Mouse (Mus musculus) embryonic fibroblast, embryonic 13.5 days (primary cell): ENCODE measurements around the gene Glg1. TPM values are rescaled to one million over a fixed set of nuclear protein-coding genes. Genes with fewer than 3 reads are reported as not detected.
"Not testable (repeated sequence)": the region's sequence is repeated elsewhere in the genome, so short reads cannot be mapped to it uniquely, and the experiment has no call there.

Experiments
- H3K27ac ChIP-seq: 2 replicates; pipeline ENCODE4 v1.5.1; 2012; ENCODE audit warnings: low read length, control low read depth, inconsistent platforms; ENCODE audit not compliant: insufficient read depth
- H3K4me1 ChIP-seq: 2 replicates; pipeline ENCODE4 v1.6.1; 2011; ENCODE audit warnings: low read length; ENCODE audit not compliant: control insufficient read depth, insufficient read depth
- H3K4me3 ChIP-seq: 2 replicates; pipeline ENCODE4 v1.5.1; 2011; ENCODE audit warnings: mild to moderate bottlenecking, control low read depth, low read length; ENCODE audit not compliant: insufficient read depth
- CTCF ChIP-seq: IDR thresholded peaks from 2 replicates; pipeline ENCODE4 v1.5.1; 2011; ENCODE audit warnings: mild to moderate bottlenecking, control low read depth, low read length, moderate library complexity, borderline replicate concordance; ENCODE audit not compliant: insufficient read depth
- POLR2A ChIP-seq: IDR thresholded peaks from 2 replicates; pipeline ENCODE4 v1.6.1; 2011; ENCODE audit warnings: low read depth, mild to moderate bottlenecking, control low read depth, low read length, moderate library complexity
- polyA plus RNA-seq: library from polyadenylated mRNA; stranded (reverse); fragments of >200 nt; gene quantifications from 2 replicates; pipeline ENCODE4 v1.2.4, GENCODE M21; 2011; ENCODE audit warnings: low read depth; ENCODE audit not compliant: missing spikeins, insufficient read length

Glg1 gene
- polyA plus RNA-seq, 1 experiment = 130 TPM

DNA sequence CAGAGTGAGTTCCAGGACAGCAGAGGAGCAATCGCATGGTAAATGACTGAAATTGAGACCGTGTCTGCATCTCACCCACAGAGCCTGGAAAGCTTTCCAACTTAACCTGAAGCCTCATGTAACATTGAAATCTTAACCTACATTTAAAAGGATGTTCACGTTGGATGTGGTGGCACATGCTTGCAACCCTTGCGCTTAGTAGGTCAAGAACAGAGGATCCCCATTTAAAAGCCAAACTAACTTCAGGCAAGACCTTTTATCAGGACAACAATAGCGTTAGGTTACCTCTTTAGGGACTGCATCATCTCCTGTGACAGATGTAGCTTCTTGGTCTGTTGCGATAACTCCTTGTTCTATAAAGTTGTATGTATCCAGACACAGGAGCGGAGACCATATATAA lies 31.6 kb upstream of the Glg1 start:
- TF ChIP-seq POLR2A = no peak
- H3K27ac ChIP-seq = no peak overlapping the region
- no peaks in the 10 kb centered on the region for H3K4me1 ChIP-seq
- H3K4me3 ChIP-seq = no peak overlapping the region

DNA sequence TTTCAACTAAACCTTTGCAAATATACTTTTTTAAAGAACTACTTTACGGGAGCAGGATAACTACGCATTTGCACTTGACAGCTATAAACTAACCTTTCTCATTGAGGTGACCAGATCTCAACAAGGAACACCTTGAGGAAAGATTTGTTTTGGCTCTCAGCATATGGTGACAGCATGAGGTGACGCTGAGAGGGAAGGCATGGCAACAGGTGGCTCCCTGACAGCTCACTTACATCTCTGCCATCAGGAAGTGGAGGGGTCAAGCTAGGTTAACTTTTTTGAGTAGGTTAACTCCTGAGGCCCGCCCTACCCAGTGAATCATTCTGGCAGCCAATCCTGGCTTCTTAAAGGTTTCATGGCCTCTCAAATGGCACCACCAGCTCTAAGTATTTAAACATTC lies 26.6 kb upstream of the Glg1 start:
- no peak overlapping the region for H3K4me3 ChIP-seq
- H3K27ac ChIP-seq = no peak overlapping the region
- TF ChIP-seq CTCF (no peak), POLR2A (no peak)
- no peaks in the 10 kb centered on the region for H3K4me1 ChIP-seq

DNA sequence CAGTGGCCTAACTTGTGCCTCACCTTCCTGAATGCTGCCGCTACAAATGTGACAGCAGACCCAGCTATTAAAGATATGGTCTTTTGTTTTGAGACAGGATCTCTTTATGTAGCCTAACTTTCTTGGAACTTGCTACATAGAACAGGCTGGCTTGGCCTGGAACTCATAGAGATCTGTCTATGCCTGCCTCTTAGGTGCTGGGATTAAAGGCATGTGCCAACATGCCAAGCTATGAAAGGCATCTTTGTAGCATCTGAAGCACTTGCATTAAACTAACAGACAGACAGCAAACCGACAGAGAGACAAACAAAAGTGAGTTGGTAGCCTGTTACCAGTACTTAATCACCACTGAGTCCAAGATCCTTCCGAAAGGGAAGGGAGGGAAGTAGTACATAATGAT lies 23.1 kb upstream of the Glg1 start:
- no peak overlapping the region for H3K27ac ChIP-seq
- H3K4me1 ChIP-seq = no peaks in the 10 kb centered on the region
- TF ChIP-seq CTCF (no peak), POLR2A (no peak)
- no peak overlapping the region for H3K4me3 ChIP-seq

DNA sequence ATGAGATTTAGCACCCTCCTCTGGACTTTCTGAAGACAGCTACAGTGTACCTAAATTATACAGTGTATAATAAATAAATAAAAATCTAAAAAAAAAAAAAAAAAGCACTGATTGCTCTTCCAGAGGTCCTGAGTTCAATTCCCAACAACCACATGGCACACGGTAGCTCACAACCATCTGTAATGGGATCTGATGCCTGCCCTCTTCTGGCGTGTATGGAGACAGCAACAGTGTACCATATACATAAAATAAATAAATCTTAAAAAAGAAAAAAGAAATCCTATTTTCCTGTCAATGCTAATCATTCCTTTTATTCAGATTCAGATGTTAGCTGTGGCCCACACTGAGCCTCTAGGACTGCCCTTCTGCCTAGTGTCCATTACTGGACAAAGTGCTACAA lies 9.3 kb upstream of the Glg1 start:
- TF ChIP-seq POLR2A (no peak), CTCF (0 out of 2 replicates have a peak, but pooled peaks have one; percentile 3)
- Histone ChIP-seq H3K4me1 (no peaks in the 10 kb centered on the region), H3K4me3 (no peak overlapping the region), H3K27ac (no peak overlapping the region)

DNA sequence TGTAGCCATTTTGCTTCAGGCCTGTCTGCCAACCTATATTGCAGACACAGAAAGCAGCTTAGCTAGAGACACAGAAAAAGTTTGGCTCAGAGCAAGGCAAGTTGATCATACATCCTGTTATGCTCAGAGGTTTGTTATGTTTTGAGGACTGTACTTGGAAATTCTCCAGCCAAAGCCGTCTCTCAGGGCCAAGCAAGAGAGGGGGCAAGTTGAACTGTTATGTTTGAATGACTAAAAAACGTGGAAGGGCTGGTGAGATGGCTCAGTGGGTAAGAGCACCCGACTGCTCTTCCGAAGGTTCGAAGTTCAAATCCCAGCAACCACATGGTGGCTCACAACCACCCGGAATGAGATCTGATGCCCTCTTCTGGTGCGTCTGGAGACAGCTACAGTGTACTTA lies 7.1 kb upstream of the Glg1 start:
- not testable (repeated sequence) for H3K27ac ChIP-seq, H3K4me3 ChIP-seq, H3K4me1 ChIP-seq

DNA sequence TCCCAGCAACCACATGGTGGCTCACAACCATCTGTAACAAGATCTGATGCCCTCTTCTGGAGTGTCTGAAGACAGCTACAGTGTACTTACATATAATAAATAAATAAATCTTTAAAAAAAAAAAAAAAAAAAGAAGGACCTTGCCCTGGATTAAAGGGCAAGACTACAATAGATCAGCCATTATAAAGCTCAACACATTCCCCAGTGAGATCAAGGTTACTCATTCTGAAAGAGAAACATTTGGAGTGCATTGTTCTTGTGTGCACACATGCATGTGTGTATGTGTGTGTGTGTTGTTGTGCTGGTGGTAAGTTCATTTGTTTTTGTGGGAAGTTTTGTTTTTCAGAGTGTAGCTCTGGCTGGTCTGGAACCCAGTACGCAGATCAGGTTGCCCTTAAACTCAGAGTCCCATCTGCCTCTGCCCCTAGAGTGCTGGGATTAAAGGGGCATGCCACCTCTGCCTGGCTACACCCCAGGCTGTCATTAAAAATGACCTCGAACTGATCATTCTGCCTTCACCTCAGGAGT lies 5.7 kb upstream of the Glg1 start:
- no peaks in the 10 kb centered on the region for H3K4me1 ChIP-seq
- H3K4me3 ChIP-seq = no peak overlapping the region
- no peak overlapping the region for H3K27ac ChIP-seq
- no peak for TF ChIP-seq CTCF

DNA sequence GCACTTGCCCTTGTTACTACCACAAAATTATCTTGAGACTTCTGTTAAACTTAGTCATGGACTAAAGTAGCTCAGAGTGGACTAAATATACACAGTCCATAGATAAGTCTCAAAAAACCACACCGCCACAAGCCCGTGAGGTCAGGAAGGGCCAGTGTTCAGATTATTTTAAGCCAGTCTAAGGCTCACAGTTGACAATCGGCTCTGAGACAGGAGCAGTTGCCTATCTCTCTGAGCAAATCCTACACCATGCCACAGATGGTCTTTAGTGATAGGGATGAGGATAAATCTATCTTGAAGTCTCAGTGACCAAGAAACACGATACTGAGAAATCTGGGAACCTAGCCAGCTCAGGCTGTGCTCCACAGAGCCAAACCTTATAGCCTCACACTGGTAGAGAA lies 3.0 kb upstream of the Glg1 start:
- no peak for TF ChIP-seq POLR2A
- no peak for TF ChIP-seq CTCF
- H3K4me3 ChIP-seq = no peak overlapping the region
- no peak overlapping the region for H3K27ac ChIP-seq
- H3K4me1 ChIP-seq = no peaks in the 10 kb centered on the region

DNA sequence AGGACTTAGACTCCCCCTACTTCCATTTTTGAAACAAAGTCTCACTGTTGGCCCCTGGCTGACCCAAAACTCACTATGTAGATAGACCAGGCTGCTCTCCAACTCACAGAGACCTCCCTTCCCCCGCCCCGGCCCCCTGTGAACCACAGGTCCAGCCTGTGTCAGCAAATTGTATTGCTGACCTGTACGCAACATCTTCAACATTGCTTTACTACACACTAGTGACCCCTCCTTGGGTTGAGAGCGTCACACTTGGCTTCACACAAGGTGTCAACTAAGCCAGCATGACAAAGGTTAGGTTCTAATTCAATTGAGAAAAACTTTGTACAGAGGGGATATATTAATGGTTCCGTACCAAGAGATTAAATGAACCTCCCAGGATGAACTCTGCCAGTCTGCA lies 1.2 kb upstream of the Glg1 start:
- H3K4me1 ChIP-seq = no peaks in the 10 kb centered on the region
- no peak overlapping the region for H3K27ac ChIP-seq
- H3K4me3 ChIP-seq = no peak overlapping the region
- TF ChIP-seq CTCF (no peak), POLR2A (no peak)

DNA sequence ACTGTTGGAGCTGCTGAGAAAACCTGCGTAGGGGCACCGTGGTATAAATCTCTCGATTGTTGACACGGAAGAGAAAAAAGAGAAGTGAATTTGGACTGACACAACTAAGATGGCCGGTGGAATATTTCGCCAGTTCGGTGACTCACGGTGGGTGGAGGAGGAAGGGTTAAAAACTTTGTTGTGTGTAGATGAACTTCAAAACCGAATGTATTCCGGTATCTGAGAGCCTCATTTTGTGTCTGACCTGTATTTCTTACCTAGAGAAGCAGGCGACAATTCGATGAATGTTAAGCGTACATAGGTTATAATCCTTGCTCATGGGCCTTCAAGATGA lies 359 bp upstream of the Glg1 start:
- no peak for TF ChIP-seq CTCF
- TF ChIP-seq POLR2A = no peak
- H3K4me1 ChIP-seq = no peaks in the 10 kb centered on the region
- peak overlapping the region; percentile 80 for H3K4me3 ChIP-seq
- H3K27ac ChIP-seq = peak overlapping the region; percentile 50

DNA sequence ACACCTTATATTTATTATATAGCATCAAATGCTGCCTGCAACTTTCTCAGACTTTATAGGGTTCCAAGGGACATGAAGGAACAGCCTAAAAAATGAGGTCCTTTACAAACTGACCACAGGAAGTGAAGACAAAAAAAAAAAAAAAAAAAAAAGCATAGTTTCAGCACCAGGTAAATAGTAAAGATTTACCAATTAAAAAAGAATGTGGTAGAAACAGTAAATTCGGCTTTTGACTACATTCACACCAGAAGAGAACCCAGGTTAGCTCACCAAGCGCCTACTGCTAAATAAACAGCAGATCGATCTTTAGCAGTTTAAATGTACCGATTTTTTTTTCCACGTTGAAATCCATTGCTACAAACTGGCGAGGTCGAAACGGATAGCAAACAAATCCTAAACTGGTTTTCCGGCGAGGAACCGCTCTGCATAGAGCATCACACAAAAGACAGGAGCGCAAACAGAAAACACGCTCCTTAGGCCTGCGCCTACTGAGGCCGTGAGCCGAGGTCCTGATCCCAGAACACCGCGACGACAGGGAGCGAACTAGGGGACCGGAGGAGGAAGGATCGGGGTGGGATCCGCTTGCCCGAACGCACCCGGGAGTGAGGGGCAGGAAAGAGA lies 896 bp downstream of the Glg1 start:
- Histone ChIP-seq H3K4me1 (no peaks in the 10 kb centered on the region), H3K4me3 (peak overlapping the region; percentile 80), H3K27ac (peak overlapping the region; percentile 90)
- TF ChIP-seq POLR2A (no peak; the same call in 1 of the 2 replicates), CTCF (no peak)

DNA sequence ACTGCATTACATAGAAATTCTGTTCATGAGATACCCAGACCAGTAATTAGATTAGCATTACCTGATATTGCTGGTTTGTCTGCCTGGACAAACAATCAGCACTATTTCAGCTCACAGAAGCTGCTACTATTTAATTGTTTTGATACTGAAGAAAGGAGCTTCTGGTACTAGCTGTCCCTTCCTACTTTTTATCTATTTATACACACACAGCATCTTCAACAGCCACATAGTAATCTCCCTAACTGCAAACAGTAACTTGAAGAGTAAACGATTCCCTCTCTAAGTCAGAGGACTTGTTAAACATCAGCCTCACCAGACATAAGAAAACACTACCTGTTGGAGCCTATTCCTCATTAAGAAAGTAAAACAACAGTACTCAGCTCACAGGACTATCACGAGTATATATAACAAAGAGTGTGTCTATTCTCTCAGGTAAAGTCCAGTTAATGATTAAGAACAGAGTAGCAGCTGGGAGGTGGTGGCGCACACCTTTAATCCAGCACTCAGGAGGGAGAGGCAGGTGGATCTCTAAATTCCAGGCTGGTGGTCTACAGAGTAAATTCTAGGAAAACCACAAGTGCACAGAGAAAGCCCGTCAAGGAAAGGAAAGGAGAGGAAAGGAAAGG lies 6.4 kb downstream of the Glg1 start:
- H3K4me3 ChIP-seq = no peak overlapping the region
- TF ChIP-seq CTCF (no peak), POLR2A (no peak)
- H3K4me1 ChIP-seq = no peaks in the 10 kb centered on the region
- H3K27ac ChIP-seq = no peak overlapping the region
